Mouse (Mus musculus) stomach, embryonic 16.5 days (tissue): ENCODE measurements around the gene Optc. TPM values are rescaled to one million over a fixed set of nuclear protein-coding genes. Genes with fewer than 3 reads are reported as not detected.

ENCODE experiments used
- ATAC-seq: fragments of 200-750 bp; cut with Nextera tagmentation; 2 replicates; pipeline ENCODE4 v1.8.0; 2017; ENCODE audit warnings: moderate number of reproducible peaks, moderate TSS enrichment; ENCODE audit not compliant: insufficient read depth, low FRiP score
- H3K27ac ChIP-seq: fragments of 300-500 bp; sonication (generic); 2 replicates; pipeline ENCODE4 v1.5.1; 2014; ENCODE audit warnings: low read length
- H3K27me3 ChIP-seq: fragments of 300-500 bp; sonication (generic); 2 replicates; pipeline ENCODE4 v1.6.1; 2014; ENCODE audit warnings: low read length, control low read depth, mixed read lengths; ENCODE audit not compliant: control insufficient read depth, insufficient read depth
- H3K36me3 ChIP-seq: fragments of 300-500 bp; sonication (generic); 2 replicates; pipeline ENCODE4 v1.6.1; 2014; ENCODE audit warnings: low read length; ENCODE audit not compliant: control insufficient read depth, insufficient read depth
- H3K4me1 ChIP-seq: fragments of 300-500 bp; sonication (generic); 2 replicates; pipeline ENCODE4 v1.6.1; 2014; ENCODE audit warnings: low read length, control low read depth, mixed read lengths; ENCODE audit not compliant: control insufficient read depth, insufficient read depth
- H3K4me2 ChIP-seq: fragments of 300-500 bp; sonication (generic); 2 replicates; pipeline ENCODE4 v1.6.1; 2014; ENCODE audit warnings: low read depth, low read length, mixed read lengths
- H3K4me3 ChIP-seq: fragments of 300-500 bp; sonication (generic); replicated peaks from 2 replicates; pipeline ENCODE4 v1.5.1; 2014; ENCODE audit warnings: mild to moderate bottlenecking, low read length
- H3K9ac ChIP-seq: fragments of 300-500 bp; sonication (generic); 2 replicates; pipeline ENCODE4 v1.6.1; 2014; ENCODE audit warnings: low read length
- H3K9me3 ChIP-seq: fragments of 300-500 bp; sonication (generic); replicated peaks from 2 replicates; pipeline ENCODE4 v1.6.1; 2016; ENCODE audit warnings: low read length, control low read depth; ENCODE audit not compliant: control insufficient read depth
- WGBS: fragments of 180-500 bp; shearing (Covaris S2); extraction: QIAGEN DNeasy Blood & Tissue Kit; methylation state at CpG from one replicate; pipeline ENCODE4 v1.1.7; 2014; 5-methylcytosine and 5-hydroxymethylcytosine counted together
- polyA plus RNA-seq: library from polyadenylated mRNA; unstranded; fragments of >200 nt; fragmentation: Nextera tagmentation; extraction: Ambion mirVana; gene quantifications from 2 replicates; pipeline ENCODE4 v1.2.1, GENCODE M21; 2015

Optc gene
- polyA plus RNA-seq, 1 experiment from 2014 or later: 1.9 TPM

- no peak for ATAC-seq
- no peak overlapping the region for H3K4me2 ChIP-seq
- peaks cover 28% of the 10 kb centered on the region for H3K4me1 ChIP-seq
- 0 out of 2 replicates have a peak, but pooled peaks cover 2% of the 10 kb centered on the region for H3K27me3 ChIP-seq
- H3K4me3 ChIP-seq: no peak overlapping the region
- no peak overlapping the region for H3K27ac ChIP-seq
- WGBS: 25% methylated on average over 4 of the region's 4 CpGs
- no peaks in the 10 kb centered on the region for H3K9me3 ChIP-seq
- H3K9ac ChIP-seq: no peak overlapping the region
- H3K36me3 ChIP-seq: no peaks in the 10 kb centered on the region
Measured at GRCm38 (mm10) chr1:133911456-133911855, 3.7 kb upstream of the Optc start.

- Histone ChIP-seq H3K9ac (no peak overlapping the region), H3K27me3 (0 out of 2 replicates have a peak, but pooled peaks cover 2% of the 10 kb centered on the region), H3K4me3 (no peak overlapping the region), H3K4me1 (peaks cover 24% of the 10 kb centered on the region), H3K4me2 (no peak overlapping the region), H3K27ac (no peak overlapping the region), H3K36me3 (no peaks in the 10 kb centered on the region), H3K9me3 (no peaks in the 10 kb centered on the region)
- ATAC-seq: no peak
- 69% methylated on average over 4 of the region's 4 CpGs for WGBS
Measured at GRCm38 (mm10) chr1:133911008-133911407, 3.2 kb upstream of the Optc start.

DNA sequence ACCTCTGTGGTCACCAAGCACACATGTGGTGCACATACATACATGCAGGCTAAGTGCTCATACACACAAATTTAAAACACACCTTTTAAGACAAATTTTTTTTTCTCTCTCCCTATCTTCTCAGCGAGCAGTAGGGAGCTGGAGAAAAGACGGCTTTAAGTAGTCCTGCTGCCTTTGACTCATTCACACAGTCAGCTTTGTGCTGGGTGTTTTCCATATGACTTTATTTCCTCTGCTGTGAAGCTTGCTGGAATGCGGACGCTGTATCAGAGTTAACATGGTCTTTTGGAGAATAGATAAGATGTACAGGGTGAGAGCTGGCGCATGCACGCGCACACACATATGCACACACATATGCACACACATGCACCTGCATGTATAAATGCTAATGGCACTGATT is 2.3 kb upstream of the Optc start:
- H3K36me3 ChIP-seq: no peaks in the 10 kb centered on the region
- H3K4me3 ChIP-seq: no peak overlapping the region
- H3K9ac ChIP-seq: no peak overlapping the region
- no peaks in the 10 kb centered on the region for H3K9me3 ChIP-seq
- H3K4me2 ChIP-seq: no peak overlapping the region
- 85% methylated on average over 7 of the region's 7 CpGs for WGBS
- no peak for ATAC-seq
- no peak overlapping the region for H3K27ac ChIP-seq
- peaks cover 17% of the 10 kb centered on the region for H3K4me1 ChIP-seq
- H3K27me3 ChIP-seq: 0 out of 2 replicates have a peak, but pooled peaks cover 2% of the 10 kb centered on the region

GRCm38 (mm10) chr1:133908659-133909575 is 1.1 kb upstream of the Optc start:
- Histone ChIP-seq H3K27ac (peak overlapping the region; percentile 90), H3K36me3 (no peaks in the 10 kb centered on the region), H3K9me3 (no peaks in the 10 kb centered on the region), H3K4me2 (peak overlapping the region; percentile 89), H3K9ac (peak overlapping the region; percentile 79), H3K4me1 (peaks cover 17% of the 10 kb centered on the region), H3K4me3 (peak overlapping the region; percentile 50), H3K27me3 (0 out of 2 replicates have a peak, but pooled peaks cover 2% of the 10 kb centered on the region)
- 10% methylated on average over 27 of the region's 27 CpGs for WGBS
- peak; percentile 34 for ATAC-seq

DNA sequence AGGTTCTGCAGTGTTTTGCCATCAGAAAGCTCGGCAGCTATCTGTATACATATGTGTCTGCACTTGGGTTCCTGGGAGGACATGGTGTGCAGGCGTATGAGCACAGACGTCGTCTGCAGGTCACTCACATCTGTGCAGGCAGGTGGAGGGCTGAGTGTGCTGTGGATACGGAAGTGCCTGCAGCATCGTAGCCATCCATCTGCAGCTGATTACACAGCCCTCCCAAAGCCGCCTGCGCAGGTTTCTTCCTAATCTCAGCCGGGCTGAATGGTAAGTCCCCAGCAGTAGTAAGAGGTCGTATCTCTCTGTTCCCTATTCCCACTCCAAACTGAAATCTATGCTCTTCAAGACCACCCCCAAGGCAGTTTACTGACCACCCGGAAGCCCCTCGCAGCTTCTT is 1.4 kb downstream of the Optc start:
- Histone ChIP-seq H3K9ac (no peak overlapping the region), H3K4me1 (peaks cover 17% of the 10 kb centered on the region), H3K4me3 (no peak overlapping the region), H3K9me3 (no peaks in the 10 kb centered on the region), H3K4me2 (no peak overlapping the region), H3K27ac (no peak overlapping the region), H3K27me3 (0 out of 2 replicates have a peak, but pooled peaks cover 2% of the 10 kb centered on the region), H3K36me3 (no peaks in the 10 kb centered on the region)
- 57% methylated on average over 12 of the region's 12 CpGs for WGBS
- ATAC-seq: no peak

- Histone ChIP-seq H3K4me1 (peaks cover 8% of the 10 kb centered on the region; the same call in 1 of the 2 replicates), H3K9me3 (no peaks in the 10 kb centered on the region), H3K4me2 (no peak overlapping the region), H3K27ac (no peak overlapping the region), H3K4me3 (no peak overlapping the region), H3K27me3 (no peaks in the 10 kb centered on the region), H3K9ac (no peak overlapping the region), H3K36me3 (no peaks in the 10 kb centered on the region)
- WGBS: 58% methylated on average over 9 of the region's 9 CpGs
- no peak for ATAC-seq
Measured at GRCm38 (mm10) chr1:133900825-133901224, 7.0 kb downstream of the Optc start.

GRCm38 (mm10) chr1:133899043-133899542 is 8.7 kb downstream of the Optc start:
- Histone ChIP-seq H3K9me3 (no peaks in the 10 kb centered on the region), H3K4me1 (peaks cover 12% of the 10 kb centered on the region; the same call in 1 of the 2 replicates), H3K36me3 (no peaks in the 10 kb centered on the region), H3K4me3 (peak overlapping the region; percentile 8; the same call in 1 of the 2 replicates), H3K9ac (peak overlapping the region; percentile 51), H3K27ac (peak overlapping the region; percentile 86), H3K27me3 (no peaks in the 10 kb centered on the region), H3K4me2 (peak overlapping the region; percentile 27; the same call in 1 of the 2 replicates)
- peak; percentile 61 for ATAC-seq
- 42% methylated on average over 9 of the region's 9 CpGs for WGBS

DNA sequence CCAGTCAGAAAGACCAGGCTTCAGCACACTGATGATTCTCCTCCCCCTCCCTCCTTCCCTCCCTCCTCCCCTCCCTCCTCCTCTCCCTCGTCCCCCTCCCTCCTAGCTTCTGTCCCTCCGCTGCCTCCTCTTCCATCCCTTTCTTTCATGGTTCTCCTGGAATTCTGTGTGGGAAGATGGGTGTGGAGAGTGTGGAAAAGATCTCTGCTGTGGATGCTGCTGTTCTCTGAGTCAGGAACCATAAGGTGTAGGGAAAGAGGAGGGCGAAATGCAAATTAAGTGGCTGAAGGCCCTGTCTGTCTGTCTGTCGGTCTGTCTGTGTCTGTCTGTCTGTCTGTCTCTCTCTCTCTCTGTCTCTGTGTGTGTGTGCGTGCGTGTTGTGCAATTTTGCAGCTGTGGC is 10.5 kb downstream of the Optc start:
- H3K36me3 ChIP-seq: no peaks in the 10 kb centered on the region
- no peaks in the 10 kb centered on the region for H3K9me3 ChIP-seq
- H3K4me2 ChIP-seq: no peak overlapping the region
- no peak overlapping the region for H3K4me3 ChIP-seq
- peaks cover 26% of the 10 kb centered on the region for H3K4me1 ChIP-seq
- WGBS: 68% methylated on average over 6 of the region's 6 CpGs
- peak overlapping the region; percentile 20; the same call in 1 of the 2 replicates for H3K27ac ChIP-seq
- H3K27me3 ChIP-seq: no peaks in the 10 kb centered on the region
- no peak overlapping the region for H3K9ac ChIP-seq
- ATAC-seq: no peak

- H3K9me3 ChIP-seq: no peaks in the 10 kb centered on the region
- H3K9ac ChIP-seq: no peak overlapping the region
- no peak overlapping the region for H3K4me3 ChIP-seq
- ATAC-seq: no peak
- H3K4me1 ChIP-seq: peaks cover 64% of the 10 kb centered on the region
- H3K27me3 ChIP-seq: no peaks in the 10 kb centered on the region
- no peak overlapping the region for H3K4me2 ChIP-seq
- no peaks in the 10 kb centered on the region for H3K36me3 ChIP-seq
- 28% methylated on average over 5 of the region's 5 CpGs for WGBS
- peak overlapping the region; percentile 22; the same call in 1 of the 2 replicates for H3K27ac ChIP-seq
Measured at GRCm38 (mm10) chr1:133891489-133891888, 16.3 kb downstream of the Optc start.
